Mouse (Mus musculus) testis, postnatal 10 days (tissue): ENCODE results near the gene Igf2r.

Source experiments
- DNase-seq: peaks from one replicate; pipeline ENCODE4 v3.0.0; 2021; ENCODE audit warnings: low spot score

The Igf2r gene

DNA sequence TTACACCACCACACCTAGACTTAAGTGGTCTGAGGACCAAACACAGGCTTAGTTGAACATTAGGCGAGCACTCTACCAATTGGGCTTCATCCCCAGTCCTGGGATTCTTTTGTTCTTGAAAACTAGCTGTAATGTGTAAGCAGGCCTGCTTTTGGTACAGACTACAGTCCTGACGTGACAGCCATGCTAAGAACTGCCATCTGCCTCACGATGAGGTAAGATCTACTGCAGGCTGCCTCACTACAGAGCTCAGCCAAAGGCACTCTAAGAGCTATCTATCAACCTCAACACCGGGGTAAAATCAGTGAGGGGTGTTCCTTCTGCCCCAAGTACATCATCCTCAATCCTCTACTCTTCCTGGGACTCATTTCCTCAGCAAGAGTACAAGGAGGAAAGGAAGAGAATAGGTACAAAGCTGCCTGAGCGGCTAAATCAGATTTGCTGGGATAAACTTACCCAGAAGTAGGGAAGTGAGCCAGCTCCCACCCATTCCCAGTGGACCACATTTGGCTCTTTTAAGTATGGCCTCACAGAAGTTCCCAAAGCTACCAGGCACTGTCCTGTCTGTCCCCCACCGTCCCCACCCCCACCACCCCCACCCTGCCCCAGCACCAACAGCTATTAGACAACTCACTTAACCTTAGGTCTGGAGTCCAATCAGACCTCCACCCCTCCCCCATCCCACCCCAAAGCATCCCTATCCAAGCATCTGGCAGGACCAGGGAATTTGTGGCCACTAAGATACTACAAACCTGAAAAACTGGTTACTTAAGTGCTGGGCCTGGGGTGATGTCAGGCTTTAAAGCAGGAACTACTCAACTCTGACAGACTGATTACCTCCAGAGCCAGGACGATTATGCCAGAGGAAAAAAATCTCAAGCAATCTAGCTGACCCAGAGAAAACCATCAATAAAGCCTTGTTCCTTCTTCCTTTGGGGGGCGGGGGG lies 19.8 kb downstream of the Igf2r start:
- no peak for DNase-seq

DNA sequence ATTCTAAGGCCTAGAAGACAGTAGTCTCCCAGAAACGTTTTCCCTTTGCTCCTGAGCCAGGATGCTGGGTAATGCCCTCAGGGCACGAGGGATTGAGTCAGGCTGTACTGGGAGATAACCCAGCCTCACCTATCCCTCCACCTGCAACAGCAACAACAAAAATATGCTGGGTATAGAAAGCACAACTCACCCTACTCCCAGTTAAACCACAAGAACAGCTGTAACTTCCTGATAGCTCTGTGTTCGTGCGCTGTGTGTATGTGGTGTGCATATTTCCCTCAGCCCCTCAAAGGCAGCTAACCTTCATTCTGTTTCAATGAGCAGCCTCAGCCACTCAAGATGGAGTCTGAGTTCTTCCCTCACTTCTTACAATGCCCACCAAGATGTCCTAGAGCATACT lies 23.7 kb downstream of the Igf2r start:
- no peak for DNase-seq

DNA sequence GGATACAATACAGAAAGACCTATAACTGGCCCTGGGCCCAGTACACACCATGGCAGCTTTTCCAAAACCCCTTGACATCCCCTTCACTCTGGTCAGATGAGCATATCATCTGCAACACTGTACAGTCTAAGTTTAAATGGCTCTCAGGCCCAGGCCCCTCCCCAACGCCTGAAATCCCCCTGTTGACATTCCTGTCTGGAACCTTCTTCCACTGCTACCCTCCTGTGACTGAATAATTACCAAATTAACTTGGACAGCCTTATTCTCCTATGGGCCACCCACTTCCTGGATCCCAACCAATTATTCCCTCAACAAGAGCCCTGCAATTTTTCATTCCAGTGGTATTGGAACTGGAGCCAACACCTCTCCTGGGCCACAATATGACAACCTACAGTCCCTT lies 25.4 kb downstream of the Igf2r start:
- no peak for DNase-seq

DNA sequence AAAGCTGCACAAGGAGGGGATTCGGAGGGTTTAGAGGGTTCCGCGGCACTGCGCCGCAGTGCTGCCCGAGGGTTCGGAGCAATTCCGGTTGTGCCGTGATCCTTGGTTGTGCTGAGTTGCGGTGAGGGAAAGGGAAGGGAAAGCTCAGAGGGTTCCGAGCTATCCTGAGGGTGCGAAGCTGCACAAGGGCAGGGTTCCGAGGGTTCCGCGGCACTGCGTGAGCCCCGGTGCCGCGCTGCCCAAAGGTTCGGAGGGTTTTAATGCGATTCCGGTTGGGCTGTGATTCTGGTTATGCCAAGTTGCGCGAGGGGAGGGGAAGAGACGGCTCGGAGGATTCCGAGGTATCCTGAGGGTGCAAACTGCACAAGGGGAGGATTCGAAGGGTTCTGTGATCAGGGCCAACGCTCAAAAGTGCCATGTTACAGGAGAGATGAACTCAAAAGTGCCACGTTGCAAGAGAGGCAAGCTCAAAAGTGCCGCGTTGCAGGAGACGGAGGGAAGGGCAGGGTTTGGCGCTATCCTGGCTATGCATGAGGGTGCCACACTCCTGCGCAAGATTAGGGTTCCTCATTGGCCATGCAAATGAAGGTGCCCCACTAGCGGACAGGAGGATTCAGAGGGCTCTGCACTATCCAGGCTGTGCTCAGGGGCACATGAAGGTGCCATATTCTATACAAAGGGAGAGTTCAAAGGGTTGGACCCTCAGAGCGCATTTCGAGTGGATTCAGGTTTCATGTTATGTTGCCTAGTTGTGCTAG lies 27.1 kb downstream of the Igf2r start:
- no peak for DNase-seq

DNA sequence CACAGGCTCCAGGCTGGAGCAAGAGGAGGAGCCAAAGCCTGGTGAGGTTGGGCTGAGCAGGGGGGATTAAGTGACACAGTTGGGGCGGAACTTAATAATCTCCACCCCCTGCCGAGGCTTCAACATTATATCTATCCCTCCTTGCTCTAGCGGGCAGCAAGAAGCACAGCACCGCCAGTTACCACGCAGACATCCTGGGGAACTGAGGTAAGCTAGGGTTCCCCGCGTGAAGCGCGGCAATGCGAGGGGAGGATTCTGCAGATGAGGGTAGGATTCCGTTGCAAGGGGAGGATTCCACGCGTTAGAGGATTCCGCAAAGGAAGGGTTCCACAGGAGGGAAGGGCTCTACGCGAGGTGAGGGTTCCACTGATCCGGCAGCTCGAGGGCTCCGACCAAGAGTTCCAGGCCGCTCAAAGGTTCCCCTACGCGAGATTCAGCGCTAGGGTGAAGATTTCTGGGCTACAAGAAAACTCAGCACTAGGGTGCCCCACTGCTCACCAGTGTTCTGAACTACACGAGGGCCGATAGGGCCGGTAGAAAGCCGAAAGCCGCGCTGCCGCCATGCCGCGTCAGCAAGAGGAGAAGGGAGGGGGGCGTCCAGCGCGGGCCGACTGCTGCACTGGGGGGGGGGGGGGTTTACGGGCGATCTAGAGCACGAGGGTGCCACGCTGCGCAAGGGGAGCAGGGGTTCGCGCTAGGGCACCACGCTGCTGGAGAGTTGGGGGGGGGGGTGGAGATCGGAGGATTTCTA lies 28.1 kb downstream of the Igf2r start:
- peak; percentile 72 for DNase-seq

DNA sequence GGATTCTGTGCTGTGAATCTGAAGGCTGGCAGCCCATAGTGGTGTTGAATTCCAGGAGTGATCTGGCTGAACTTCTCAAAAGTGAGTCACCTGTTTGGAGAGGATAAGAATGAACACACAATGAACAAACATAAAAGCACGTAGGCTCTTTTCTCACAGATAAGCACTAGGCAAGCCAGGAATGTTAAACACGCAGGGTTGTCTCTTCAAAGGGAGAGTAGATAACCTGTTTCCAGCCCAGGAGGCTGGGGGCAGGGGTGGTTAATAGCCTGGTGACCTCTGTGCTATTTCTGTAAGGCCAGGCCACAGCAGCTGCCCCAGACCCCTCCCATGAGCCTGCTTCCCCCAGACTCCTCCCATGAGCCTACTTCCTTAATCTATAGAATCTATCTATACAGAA lies 29.1 kb downstream of the Igf2r start:
- no peak for DNase-seq

DNA sequence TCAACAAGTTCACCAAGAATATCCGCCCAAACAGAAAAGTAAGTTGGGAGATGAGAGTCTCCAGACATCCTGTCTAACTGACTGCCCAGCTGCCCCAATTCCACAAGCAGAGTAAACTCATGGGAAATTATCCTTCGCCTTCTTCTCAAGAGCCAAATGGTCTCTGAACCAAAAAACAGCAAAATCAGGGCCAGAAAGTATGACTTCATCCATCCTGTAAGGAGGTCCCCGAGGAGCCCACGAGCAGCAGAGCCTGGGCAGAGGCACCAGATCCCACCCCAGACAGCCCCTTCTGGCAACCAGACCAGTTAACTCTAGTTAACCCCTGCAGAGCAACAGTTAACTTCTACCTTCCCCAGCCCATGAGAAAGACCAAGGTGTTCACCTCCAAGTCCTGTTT lies 29.9 kb downstream of the Igf2r start:
- DNase-seq: no peak

DNA sequence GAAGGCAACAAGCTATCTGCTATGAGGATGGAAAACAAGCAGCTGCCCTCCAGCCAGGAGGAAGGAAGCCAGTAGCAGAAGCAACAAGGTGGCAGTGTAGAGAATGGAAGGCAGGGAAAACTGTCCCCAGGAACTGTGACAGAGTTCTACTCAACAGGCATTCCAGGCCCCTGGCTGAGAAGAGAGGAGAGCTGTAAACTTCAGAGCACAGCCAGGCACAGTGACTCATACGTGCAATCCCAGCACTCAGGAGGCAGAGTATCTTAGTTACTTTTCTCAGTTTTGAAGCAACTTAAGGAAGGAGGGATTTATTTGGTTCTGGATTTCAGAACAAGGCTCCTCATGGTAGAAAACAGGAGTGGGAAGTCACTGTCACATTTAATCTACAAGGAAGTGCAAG lies 31.5 kb downstream of the Igf2r start:
- no peak for DNase-seq

DNA sequence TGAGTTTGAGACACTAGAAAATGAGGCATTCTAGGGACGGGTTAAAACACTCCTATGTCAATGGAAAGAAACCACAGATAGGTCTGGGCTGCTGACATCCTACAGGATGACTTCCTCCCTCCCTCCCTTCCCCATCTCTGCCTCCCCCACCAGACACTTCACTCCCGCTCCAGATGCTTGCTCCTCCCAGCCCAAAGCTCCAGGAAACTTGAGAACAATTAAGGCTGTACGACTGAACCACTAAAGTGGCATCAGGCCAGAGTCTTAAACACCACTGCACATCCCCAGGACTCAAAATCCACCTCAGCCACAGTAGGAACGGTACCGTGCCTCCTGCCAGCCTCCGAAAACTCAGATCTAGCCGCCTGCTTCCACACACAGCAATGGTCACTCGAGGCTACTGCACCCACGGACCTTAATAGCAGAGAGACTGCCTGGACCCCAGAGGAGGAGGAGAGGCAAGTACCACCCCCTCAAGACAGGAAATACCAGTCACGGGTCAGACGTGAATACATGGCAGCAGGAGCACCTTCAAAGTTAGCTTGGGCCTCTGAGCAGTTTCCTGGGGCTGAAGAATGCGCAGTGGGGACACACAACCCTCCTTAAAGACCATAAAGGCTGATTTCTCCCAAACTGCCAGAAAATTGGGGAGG lies 35.1 kb downstream of the Igf2r start:
- DNase-seq: no peak

DNA sequence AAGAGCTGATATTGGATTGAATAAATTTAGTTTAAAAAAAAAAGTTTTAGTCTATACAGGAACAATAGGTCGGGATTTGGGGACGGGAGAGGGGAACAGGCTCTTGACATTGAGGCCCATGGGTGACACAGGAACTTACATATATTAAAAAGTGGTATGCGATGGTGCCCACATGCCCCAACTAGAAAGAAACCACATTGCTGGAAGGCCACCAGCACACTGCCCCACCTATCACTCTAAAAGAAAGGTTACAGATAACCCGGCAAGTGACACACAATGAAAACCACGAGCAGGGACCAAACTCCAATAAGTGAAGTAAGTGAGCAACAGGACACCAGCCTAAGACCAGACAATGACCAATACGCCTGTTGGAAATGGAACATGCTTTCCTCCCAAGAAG lies 36.3 kb downstream of the Igf2r start:
- DNase-seq: no peak

DNA sequence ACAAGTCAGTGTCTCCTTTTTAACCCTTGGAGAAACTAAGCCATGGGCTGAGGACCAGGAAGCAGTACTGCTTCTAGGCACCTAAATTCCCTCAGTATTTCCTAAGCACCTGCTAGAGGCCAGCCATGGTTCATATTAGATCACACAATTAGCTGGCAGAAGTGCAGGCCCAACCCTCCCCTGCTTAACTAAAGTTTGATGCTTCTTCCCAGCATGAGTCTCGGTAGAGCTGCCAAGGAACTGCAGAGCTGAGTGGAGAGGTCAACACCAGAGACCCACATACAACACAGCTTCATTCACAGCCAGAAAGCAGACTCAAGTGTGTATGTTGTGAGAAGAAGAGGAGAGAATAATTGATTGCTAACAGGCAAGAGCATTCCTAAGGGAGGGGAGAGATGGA lies 40.9 kb downstream of the Igf2r start:
- no peak for DNase-seq

DNA sequence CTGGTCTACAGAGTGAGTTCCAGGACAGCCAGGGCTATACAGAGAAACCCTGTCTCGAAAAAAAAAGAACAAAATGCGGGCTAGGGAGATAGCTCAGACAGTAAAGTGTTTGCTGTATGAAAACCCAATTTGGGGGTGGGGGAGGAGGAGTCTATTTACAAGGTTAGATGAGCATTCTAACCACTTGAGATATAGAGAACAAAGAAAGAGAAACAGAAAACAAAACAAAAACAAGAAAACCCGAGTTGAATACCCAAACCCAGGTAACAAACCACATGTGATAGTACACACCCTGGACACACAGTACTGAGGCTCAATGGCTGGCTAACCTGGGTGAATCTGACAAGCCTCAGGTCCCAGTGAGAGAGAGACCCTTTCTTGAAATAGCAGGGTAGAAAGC lies 41.7 kb downstream of the Igf2r start:
- DNase-seq: no peak

DNA sequence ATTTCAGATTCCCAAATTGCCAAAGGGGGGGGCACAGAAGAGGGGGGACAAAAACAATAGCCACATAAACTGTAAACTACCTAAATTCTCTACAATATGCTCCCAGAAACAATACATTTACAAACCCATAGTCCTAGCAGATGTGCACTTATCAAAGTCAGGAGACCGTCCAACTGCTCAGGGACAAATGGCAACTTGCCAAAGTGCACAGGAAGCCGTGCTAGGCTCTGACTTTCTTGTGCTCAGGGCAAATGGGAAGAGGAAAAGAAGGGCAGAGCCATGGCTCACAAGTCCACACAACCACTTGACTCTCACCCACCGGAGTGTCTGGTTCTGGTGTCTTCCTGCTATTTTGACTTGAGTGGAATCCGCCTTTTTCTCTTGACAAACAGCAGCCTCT lies 43.6 kb downstream of the Igf2r start:
- no peak for DNase-seq

DNA sequence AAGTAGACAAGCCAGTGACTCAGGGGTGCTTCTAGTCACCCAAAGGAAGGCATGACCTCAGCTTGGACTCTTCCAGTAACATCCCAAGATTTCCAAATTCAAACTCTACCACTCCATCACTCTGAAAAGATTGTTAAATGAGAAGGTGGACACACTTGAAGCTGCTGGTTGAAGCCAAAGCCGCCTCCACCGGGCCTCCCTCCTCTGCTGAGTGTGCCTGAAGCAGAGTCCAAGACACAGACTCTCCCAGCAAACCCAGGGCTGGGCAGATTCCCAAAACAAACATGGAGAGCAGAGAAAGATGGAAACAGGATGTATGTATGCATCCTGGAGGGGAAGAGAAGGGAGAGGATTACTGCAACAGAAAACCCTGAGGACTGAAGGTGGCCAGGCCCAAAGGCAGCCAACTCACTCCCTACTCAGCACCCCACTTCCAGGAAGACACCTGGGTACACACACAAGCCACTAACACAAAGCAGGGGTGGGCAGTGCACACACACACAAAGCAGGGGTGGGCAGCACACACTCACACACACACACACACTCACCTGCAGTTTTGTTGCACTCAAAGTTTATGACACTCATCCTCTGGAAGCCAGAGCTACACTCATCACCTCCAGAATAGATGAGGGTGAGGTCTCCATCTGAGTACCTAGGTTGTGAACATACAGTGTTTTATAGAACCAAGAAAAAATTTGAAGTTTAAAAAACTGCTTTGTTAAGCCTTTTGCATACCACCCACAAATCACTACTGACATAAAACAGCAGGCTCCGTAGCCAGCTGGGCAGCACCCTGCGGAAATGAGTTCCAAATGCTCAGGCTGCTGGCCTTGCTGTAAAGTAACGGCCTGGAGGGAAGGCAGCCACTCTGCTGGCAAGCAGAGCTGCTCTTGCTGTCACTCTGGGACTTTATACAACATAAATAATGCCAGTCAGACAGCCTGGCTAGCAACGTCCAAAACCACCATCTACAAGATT lies 44.4 kb downstream of the Igf2r start:
- no peak for DNase-seq

DNA sequence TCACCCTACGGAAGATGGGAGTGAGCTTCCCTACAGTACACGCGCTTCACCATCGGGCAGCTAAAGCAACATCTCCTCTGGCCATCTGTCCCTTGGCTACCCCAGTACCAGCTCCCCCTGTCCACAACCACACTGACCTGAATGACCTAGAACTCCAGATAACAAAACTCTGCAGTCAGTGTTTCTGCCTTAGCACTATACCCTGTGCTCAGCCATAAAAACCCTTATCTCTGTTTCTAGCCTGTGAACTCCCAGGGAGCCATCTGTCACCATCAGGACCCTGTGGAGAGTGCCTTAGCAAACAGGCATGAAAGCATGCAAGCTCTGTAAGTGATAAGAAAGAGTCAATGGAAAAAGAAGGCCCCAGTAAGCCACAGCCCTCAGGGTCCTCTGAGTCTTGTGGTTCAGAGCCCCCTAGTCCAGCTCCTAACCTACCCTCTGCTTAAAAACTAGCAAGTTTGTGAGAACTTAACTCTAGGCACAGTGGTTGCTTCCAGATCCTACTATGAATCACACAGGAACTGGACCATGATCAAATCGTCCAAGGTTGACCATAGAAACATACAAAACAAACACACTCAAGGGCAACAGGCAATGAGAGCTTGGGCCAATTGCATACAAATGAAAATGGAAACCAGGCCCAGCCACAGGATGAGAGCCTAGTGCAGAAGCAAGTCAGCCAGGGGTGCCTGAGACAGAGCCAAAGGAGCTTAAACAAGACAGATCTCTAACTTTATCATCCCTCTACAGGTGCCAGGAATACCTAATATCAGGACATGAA lies 45.3 kb downstream of the Igf2r start:
- DNase-seq: no peak

DNA sequence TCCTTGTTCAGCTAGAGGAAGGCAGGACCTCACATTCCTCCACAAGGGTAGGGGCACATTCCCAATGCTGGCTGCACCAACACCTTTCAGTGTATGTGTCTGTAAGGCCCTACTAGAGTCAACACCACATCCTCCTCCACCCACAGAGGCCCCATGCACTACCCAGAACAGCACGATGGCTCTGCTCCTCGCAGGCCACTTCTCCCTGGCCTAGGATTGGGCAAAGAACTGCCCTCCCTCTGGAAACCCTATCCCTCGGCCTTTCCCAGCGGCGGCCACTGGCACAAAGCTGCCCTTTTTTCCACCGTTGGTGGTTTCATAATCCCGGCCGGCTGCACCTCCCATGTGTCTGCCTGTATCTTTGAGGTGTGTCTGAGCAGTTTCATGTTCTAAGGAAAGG lies 46.8 kb downstream of the Igf2r start:
- no peak for DNase-seq

DNA sequence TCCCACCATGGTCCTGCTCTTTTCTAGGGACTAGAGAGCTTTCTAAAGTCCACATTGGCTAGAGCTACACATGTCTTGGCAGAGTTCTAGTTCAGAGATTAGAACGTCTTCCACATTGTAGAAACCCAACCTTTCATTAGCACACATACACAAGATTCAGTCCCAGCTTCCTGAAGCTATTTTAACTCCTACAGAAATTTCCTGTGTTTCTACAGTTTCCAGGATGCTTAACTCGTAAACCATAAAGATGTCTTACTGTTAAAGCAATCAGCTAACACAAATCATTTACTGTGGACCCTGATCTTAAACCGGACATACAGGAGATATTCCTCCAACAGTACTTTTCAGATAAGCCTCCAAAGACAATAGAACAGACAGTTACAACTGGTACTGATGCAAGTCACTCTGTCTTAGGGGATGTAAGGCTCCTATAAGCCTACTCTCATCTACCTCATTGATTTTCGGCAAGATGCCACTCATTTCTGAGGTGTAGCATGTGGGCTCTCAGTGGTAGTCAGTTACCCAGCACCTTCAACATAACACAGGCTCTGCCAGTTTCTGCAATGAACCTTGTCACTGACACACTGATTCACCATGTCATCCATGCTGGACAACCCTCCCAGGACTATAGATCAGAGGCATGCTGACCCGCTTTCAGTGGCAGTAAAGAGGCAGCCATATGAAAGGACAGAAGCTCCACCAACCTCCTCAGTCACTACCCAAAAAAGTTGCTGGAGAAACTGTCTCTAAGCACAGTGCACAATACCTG lies 48.2 kb downstream of the Igf2r start:
- DNase-seq: no peak

DNA sequence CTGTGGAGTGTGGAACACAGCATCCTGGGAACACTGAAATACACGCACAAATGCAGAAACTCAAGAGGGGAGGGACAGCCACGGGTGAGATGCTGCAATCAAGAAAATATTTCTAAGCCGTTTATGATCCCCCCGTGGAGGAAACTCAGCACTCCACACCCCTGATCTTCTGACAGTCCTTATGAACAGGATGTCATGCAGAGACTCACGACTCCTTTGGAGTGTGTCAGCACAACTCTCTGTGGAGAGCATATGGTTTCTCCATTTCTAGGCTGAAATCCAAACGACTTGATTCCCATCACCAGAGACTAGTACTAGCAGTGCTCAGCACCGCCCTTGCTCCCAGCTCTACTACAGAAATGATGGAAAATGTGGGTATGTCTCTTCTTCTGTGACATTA lies 51.2 kb downstream of the Igf2r start:
- no peak for DNase-seq

DNA sequence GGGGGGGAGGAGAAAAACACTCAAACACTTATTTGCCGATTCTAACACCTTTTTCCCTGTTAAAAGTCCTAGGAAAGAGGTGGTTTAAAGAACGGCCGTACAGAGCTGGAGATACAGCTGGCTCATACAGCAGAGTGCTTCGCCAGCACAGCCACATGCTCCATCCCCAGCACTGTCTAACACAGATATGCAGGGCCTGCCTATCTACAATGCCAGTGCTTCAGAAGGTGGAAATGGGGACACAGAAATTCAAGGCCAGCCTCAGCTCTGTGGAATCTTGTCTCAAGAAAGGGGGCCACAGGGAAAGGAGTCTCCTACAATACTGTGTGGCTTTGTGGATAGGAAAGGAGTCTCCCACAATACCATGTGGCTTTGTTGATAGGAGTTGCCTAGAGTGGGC lies 52.0 kb downstream of the Igf2r start:
- DNase-seq: no peak
